Mouse (Mus musculus) lung, embryonic 16.5 days (tissue): ENCODE results near the gene Bach2. TPM values are rescaled to one million over a fixed set of nuclear protein-coding genes. Genes with fewer than 3 reads are reported as not detected.

Source experiments
- ATAC-seq: fragments of 200-750 bp; cut with Nextera tagmentation; 2 replicates; pipeline ENCODE4 v1.8.0; 2017; ENCODE audit warnings: low read depth, mild to moderate bottlenecking, moderate library complexity
- H3K27ac ChIP-seq: fragments of 300-500 bp; sonication (generic); 2 replicates; pipeline ENCODE4 v1.5.1; 2014; ENCODE audit warnings: mild to moderate bottlenecking, control low read depth, low read length
- H3K27me3 ChIP-seq: fragments of 300-500 bp; sonication (generic); 2 replicates; pipeline ENCODE4 v1.6.1; 2014; ENCODE audit warnings: low read depth, low read length, mixed read lengths; ENCODE audit not compliant: control insufficient read depth, insufficient read depth
- H3K36me3 ChIP-seq: fragments of 300-500 bp; sonication (generic); 2 replicates; pipeline ENCODE4 v1.6.1; 2014; ENCODE audit warnings: low read length; ENCODE audit not compliant: control insufficient read depth, insufficient read depth
- H3K4me1 ChIP-seq: fragments of 300-500 bp; sonication (generic); replicated peaks from 2 replicates; pipeline ENCODE4 v1.6.1; 2014; ENCODE audit warnings: low read length, mixed read lengths; ENCODE audit not compliant: control insufficient read depth, insufficient read depth
- H3K4me2 ChIP-seq: fragments of 300-500 bp; sonication (generic); 2 replicates; pipeline ENCODE4 v1.6.1; 2014; ENCODE audit warnings: low read depth, low read length, control low read depth
- H3K4me3 ChIP-seq: fragments of 300-500 bp; sonication (generic); 2 replicates; pipeline ENCODE4 v1.5.1; 2014; ENCODE audit warnings: mild to moderate bottlenecking, low read length, control low read depth
- H3K9ac ChIP-seq: fragments of 300-500 bp; sonication (generic); 2 replicates; pipeline ENCODE4 v1.6.1; 2014; ENCODE audit warnings: low read length, control low read depth
- H3K9me3 ChIP-seq: fragments of 300-500 bp; sonication (generic); 2 replicates; pipeline ENCODE4 v1.6.1; 2016; ENCODE audit warnings: low read length; ENCODE audit not compliant: control insufficient read depth
- WGBS: fragments of 180-500 bp; shearing (Covaris S2); extraction: QIAGEN DNeasy Blood & Tissue Kit; methylation state at CpG from one replicate; pipeline ENCODE4 v1.1.7; 2014; 5-methylcytosine and 5-hydroxymethylcytosine counted together
- polyA plus RNA-seq: library from polyadenylated mRNA; unstranded; fragments of >200 nt; fragmentation: Nextera tagmentation; extraction: Ambion mirVana; gene quantifications from 2 replicates; pipeline ENCODE4 v1.2.1, GENCODE M21; 2015

The Bach2 gene
- polyA plus RNA-seq, 1 experiment from 2014 or later = 6.7 TPM

GRCm38 (mm10) chr4:32545548-32545947, 306.9 kb downstream of the Bach2 start:
- Histone ChIP-seq H3K4me1 (no peaks in the 10 kb centered on the region), H3K4me3 (no peak overlapping the region), H3K4me2 (no peak overlapping the region), H3K9ac (no peak overlapping the region), H3K36me3 (no peaks in the 10 kb centered on the region), H3K27ac (no peak overlapping the region), H3K27me3 (no peaks in the 10 kb centered on the region), H3K9me3 (no peaks in the 10 kb centered on the region)
- no peak for ATAC-seq
- 75% methylated on average over 4 of the region's 4 CpGs for WGBS

DNA sequence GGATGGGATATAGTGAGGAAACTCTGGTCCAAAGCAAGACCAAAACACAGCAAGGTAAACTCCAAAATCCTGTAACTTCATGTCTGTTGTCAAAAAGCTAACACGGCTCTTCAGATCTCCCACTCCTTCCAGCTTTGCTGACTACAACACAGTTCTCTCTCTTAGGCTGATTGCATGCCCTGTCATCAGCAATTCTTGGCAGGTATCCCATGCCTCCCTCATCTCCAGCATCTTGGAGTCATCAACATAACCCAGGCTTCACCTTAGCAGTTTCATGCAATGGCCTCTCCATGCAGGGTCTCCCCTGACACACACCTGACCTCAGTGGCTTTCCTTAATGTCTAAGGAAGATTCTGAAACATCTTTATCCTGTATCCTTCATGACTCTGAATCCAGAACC, 310.5 kb downstream of the Bach2 start:
- 83% methylated on average over 1 of the region's 1 CpGs for WGBS
- H3K36me3 ChIP-seq = no peaks in the 10 kb centered on the region
- no peak overlapping the region for H3K27ac ChIP-seq
- no peaks in the 10 kb centered on the region for H3K4me1 ChIP-seq
- ATAC-seq = no peak
- no peaks in the 10 kb centered on the region for H3K9me3 ChIP-seq
- no peak overlapping the region for H3K4me2 ChIP-seq
- H3K27me3 ChIP-seq = no peaks in the 10 kb centered on the region
- no peak overlapping the region for H3K9ac ChIP-seq
- H3K4me3 ChIP-seq = no peak overlapping the region

DNA sequence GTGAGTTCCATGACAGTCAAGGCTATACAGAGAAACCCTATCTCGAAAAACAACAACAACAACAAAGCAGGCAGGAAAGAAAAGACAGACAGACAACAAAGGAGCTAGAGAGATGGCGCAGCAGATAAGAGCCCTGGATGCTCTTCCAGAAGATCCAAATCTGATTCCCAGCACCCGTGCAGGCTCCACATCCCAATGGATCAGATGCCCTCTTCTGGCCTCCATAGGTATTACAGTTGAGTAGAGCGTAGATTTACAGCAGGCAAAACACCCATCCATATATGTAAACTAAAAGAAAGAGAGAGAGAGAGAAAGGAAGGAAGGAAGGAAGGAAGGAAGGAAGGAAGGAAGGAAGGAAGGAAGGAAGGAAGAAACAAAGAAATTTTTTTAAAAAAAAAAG, 312.7 kb downstream of the Bach2 start:
- H3K4me2 ChIP-seq = no peak overlapping the region
- H3K36me3 ChIP-seq = no peaks in the 10 kb centered on the region
- H3K27ac ChIP-seq = no peak overlapping the region
- H3K9me3 ChIP-seq = no peaks in the 10 kb centered on the region
- ATAC-seq = no peak
- no peak overlapping the region for H3K9ac ChIP-seq
- H3K4me3 ChIP-seq = no peak overlapping the region
- WGBS = 52% methylated on average over 4 of the region's 4 CpGs
- H3K27me3 ChIP-seq = no peaks in the 10 kb centered on the region
- H3K4me1 ChIP-seq = no peaks in the 10 kb centered on the region

DNA sequence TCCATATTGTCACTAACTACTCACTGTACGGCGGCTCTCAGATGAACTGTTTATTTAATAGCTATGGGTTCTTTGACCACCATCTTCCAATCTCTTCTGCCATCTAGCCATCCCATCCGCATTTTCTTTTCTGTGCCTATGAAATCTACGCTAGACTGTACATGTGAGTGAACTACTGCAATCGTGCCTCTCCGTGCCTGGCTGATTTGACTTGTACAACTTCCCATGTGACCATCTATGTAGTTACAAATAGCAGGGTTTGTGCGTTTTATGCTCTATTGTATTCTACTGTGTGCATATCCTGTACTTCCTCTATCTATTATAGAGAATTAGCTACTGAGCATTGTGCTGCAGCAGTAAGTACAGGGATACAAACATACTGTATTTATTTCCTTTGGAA, 316.9 kb downstream of the Bach2 start:
- 0 out of 2 replicates have a peak, but pooled peaks cover 3% of the 10 kb centered on the region for H3K4me1 ChIP-seq
- 84% methylated on average over 7 of the region's 7 CpGs for WGBS
- H3K27me3 ChIP-seq = no peaks in the 10 kb centered on the region
- no peaks in the 10 kb centered on the region for H3K9me3 ChIP-seq
- H3K36me3 ChIP-seq = no peaks in the 10 kb centered on the region
- H3K4me3 ChIP-seq = no peak overlapping the region
- H3K9ac ChIP-seq = no peak overlapping the region
- no peak for ATAC-seq
- H3K27ac ChIP-seq = no peak overlapping the region
- no peak overlapping the region for H3K4me2 ChIP-seq

DNA sequence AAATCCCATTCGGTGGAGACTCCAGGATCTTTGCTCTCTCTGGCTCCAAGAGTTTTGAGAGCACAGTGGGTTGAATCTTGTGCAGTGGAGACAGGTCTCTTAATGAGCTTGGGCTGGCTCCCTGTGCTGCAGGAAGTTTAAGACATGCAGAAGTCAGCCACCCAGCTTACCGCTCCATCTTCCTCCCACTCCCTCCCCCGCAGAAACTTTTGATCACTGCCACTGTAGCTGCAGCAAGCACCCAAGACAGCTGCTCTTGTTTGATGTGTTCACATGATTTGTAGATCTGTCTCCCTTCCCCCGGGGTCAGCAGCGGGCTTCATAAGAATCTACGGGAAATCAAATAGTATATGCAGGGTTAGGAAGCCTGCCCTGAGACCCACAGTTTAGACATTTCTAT, 321.6 kb downstream of the Bach2 start:
- H3K27ac ChIP-seq = no peak overlapping the region
- peaks cover 8% of the 10 kb centered on the region; the same call in 1 of the 2 replicates for H3K4me1 ChIP-seq
- H3K27me3 ChIP-seq = no peaks in the 10 kb centered on the region
- no peaks in the 10 kb centered on the region for H3K9me3 ChIP-seq
- H3K4me3 ChIP-seq = no peak overlapping the region
- 29% methylated on average over 6 of the region's 6 CpGs for WGBS
- H3K4me2 ChIP-seq = no peak overlapping the region
- H3K36me3 ChIP-seq = peaks cover 4% of the 10 kb centered on the region; the same call in 1 of the 2 replicates
- 0 out of 2 replicates have a peak, but pooled peaks have one; percentile 32 for ATAC-seq
- H3K9ac ChIP-seq = no peak overlapping the region

DNA sequence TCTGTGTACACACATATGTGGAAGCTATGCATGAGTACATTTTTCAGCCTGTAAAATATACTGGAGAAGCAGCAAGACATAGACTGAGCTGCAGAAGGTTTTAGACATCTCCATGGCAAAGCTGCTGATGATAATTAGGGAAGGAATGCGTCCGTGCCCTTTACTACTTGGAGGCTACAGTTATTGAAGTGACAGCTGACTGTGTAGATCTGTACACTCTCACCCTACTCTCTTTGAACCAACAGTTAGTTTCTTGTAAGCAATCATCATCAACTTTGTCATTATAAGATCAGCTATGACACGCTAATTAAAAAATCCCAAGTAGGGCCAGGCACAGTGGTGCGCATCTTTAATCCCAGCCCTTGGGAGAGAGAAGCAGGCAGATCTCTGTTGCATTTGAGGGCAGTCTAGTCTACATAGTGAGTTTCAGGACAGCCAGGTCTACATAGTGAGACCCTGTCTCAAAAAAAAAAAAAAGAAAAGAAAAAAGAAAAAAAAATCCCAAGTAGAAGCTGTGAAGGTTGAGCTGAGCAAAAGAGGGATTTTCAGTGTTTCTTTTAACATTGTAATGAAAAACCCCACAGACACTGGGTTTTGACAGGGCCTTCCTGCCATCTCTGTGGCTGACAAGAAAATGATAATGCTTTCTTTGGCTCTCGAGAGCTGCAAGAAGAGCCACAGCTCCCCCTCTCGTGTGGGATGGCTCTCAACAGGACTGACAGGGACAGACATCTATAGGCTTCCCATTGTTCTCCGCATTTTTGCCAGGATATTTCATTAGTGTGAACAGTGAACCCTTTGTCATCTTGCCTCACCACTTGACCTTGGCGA, 322.3 kb downstream of the Bach2 start:
- 47% methylated on average over 8 of the region's 8 CpGs for WGBS
- peak overlapping the region; percentile 17; the same call in 1 of the 2 replicates for H3K27ac ChIP-seq

DNA sequence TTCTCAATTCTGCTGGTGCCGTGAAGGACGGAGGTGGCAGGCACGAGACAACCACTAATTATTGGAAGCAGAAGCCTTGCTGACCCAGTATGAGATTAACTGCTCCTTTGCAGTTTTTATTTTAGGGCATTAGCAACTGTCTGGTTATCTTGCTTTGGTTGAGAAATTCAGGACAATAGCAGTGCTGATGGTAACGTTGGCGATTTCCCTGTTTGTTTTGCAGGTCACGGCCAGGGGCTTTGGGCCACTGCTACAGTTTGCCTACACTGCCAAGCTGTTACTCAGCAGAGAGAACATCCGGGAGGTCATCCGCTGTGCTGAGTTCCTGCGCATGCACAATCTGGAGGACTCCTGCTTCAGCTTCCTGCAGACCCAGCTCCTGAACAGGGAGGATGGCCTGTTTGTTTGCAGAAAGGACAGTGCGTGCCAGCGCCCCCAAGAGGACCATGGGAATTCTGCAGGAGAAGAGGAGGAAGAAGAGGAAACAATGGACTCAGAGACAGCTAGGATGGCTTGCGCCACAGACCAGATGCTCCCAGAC, 323.0 kb downstream of the Bach2 start:
- 43% methylated on average over 12 of the region's 12 CpGs for WGBS
- H3K27ac ChIP-seq = peak overlapping the region; percentile 17; the same call in 1 of the 2 replicates
- ATAC-seq = peak; percentile 64; the same call in 1 of the 2 replicates

More for the DNA sequence above, 322.3 kb downstream of the Bach2 start:
- ATAC-seq = no peak
- H3K9ac ChIP-seq = no peak overlapping the region
- H3K4me3 ChIP-seq = no peak overlapping the region
- H3K36me3 ChIP-seq = peaks cover 4% of the 10 kb centered on the region; the same call in 1 of the 2 replicates
- no peaks in the 10 kb centered on the region for H3K9me3 ChIP-seq
- H3K27me3 ChIP-seq = no peaks in the 10 kb centered on the region
- H3K4me2 ChIP-seq = no peak overlapping the region
- H3K4me1 ChIP-seq = peaks cover 8% of the 10 kb centered on the region; the same call in 1 of the 2 replicates

GRCm38 (mm10) chr4:32562319-32563115, 323.9 kb downstream of the Bach2 start:
- Histone ChIP-seq H3K4me1 (peaks cover 8% of the 10 kb centered on the region; the same call in 1 of the 2 replicates), H3K4me2 (no peak overlapping the region), H3K27ac (no peak overlapping the region), H3K9me3 (no peaks in the 10 kb centered on the region), H3K27me3 (no peaks in the 10 kb centered on the region), H3K9ac (no peak overlapping the region), H3K4me3 (no peak overlapping the region), H3K36me3 (peaks cover 7% of the 10 kb centered on the region; the same call in 1 of the 2 replicates)
- ATAC-seq = no peak
- WGBS = 94% methylated on average over 35 of the region's 35 CpGs

More for the DNA sequence above, 323.0 kb downstream of the Bach2 start:
- Histone ChIP-seq H3K4me3 (no peak overlapping the region), H3K9ac (no peak overlapping the region), H3K27me3 (no peaks in the 10 kb centered on the region), H3K9me3 (no peaks in the 10 kb centered on the region), H3K4me2 (no peak overlapping the region), H3K36me3 (peaks cover 7% of the 10 kb centered on the region; the same call in 1 of the 2 replicates), H3K4me1 (peaks cover 8% of the 10 kb centered on the region; the same call in 1 of the 2 replicates)

GRCm38 (mm10) chr4:32564416-32564815, 325.8 kb downstream of the Bach2 start:
- Histone ChIP-seq H3K9ac (no peak overlapping the region), H3K27me3 (no peaks in the 10 kb centered on the region), H3K9me3 (no peaks in the 10 kb centered on the region), H3K4me3 (no peak overlapping the region), H3K4me2 (no peak overlapping the region), H3K27ac (no peak overlapping the region), H3K4me1 (peaks cover 8% of the 10 kb centered on the region; the same call in 1 of the 2 replicates), H3K36me3 (peaks cover 7% of the 10 kb centered on the region; the same call in 1 of the 2 replicates)
- WGBS = 79% methylated on average over 7 of the region's 7 CpGs
- ATAC-seq = no peak
